Mouse (Mus musculus) bone marrow, adult 2 months (tissue): ENCODE results near the gene Rad50.

Source experiments
- CTCF ChIP-seq: fragments of 200-500 bp; IDR thresholded peaks from 2 replicates; pipeline ENCODE4 v1.5.1; 2011; ENCODE audit warnings: low read length, control low read depth; ENCODE audit not compliant: control insufficient read depth, insufficient read depth
- POLR2A ChIP-seq: fragments of 200-500 bp; IDR thresholded peaks from 2 replicates; pipeline ENCODE4 v1.6.1; 2011; ENCODE audit warnings: low read depth, mild to moderate bottlenecking, control low read depth, low read length, borderline replicate concordance; ENCODE audit not compliant: control insufficient read depth

- TF ChIP-seq CTCF (no peak), POLR2A (no peak)
Observed at GRCm38 (mm10) chr11:53622440-53622806, 84.7 kb downstream of the Rad50 start.
